Mouse (Mus musculus) neutrophil, adult 59 days (primary cell): ENCODE results near the gene Olfr1250. TPM values are rescaled to one million over a fixed set of nuclear protein-coding genes. Genes with fewer than 3 reads are reported as not detected.

Experiments
- total RNA-seq, 2 experiments: library from RNA; stranded (reverse); gene quantifications; 1 replicate in 1 of 2; 2 replicates in 1 of 2; pipeline ENCODE4 v1.2.4; 2023

The Olfr1250 gene
- not detected for total RNA-seq

DNA sequence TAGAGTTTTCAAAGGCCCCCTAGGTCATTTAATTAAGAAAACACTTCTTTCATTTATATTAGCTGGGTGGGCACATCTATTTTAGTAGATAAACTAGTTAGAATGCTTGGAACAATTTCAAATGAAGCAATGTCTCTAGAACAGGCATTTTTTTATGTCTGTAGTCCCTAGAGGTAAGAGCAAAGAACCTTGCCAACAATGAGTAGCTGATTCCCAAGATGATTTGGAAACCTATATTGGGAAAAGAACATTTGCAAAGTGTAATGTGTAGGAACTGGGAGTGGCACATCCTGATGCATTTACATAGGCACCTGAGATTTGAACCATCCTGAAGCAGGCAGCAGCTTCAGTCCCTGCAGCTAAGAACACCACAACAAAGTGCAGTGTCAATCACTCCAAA lies at the start of gene Olfr1250:
Gene Olfr1250 (minus strand): TSS at position 101 of the 400 bp plus-strand sequence.

DNA sequence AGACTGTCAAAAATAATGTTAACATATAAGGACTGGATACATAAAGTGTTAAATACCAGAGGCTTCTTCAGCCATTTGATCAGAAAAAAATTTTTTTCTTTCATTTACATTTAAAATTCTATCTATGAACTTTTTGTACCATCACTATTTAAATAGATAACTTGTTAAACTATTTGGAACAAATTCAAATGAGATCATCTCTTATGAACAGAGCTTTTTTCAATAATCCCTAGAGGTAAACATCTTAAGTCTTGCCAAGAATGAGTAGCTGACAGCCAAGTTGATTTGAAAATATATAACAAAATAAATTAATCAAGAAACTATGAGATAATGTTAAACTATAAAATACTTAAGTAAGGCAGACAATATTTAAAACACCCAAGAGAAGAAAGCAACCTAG lies 10.6 kb upstream of the Olfr1250 start, which contains the start of gene Olfr1251:
Gene Olfr1251 (minus strand): TSS at position 101 of the 400 bp plus-strand sequence.

DNA sequence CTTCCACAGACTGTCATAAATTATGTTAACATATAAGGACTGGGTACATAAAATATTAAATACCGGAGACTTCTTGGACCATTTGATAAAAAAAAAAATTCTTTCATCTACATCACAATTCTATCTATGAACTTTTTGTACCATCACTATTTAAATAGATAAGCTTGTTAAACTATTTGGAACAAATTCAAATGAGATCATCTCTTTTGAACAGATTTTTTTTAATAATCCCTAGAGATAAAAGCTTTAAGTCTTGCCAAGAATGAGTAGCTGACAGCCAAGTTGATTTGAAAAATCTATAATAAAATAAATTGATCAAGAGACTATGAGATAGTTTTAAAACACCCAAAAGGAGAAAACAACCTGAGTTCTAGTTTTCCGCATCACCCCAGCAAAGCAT lies 26.4 kb downstream of the Olfr1250 start, which contains the start of gene Olfr1249:
Gene Olfr1249 (minus strand): TSS at position 101 of the 400 bp plus-strand sequence.

DNA sequence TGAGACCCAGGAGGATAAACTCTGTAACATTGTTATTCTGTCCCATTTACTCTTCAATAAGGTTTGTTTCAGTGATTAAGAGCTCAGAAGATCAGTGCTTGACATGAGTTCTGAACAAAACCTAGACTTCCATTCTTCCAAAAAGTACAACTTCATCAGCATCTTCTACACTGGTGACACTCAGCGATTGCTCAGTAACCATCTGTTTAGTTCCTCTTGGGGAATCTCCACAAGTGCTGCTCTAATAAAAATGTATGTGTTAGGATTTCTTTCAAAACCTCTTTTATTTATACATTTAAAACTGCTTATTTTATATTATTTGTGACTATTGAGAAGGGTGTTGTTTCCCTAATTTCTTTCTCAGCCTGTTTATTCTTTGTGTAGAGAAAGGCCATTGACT lies 43.1 kb downstream of the Olfr1250 start, which contains the start of gene Olfr1248:
Gene Olfr1248 (minus strand): TSS at position 101 of the 400 bp plus-strand sequence.

DNA sequence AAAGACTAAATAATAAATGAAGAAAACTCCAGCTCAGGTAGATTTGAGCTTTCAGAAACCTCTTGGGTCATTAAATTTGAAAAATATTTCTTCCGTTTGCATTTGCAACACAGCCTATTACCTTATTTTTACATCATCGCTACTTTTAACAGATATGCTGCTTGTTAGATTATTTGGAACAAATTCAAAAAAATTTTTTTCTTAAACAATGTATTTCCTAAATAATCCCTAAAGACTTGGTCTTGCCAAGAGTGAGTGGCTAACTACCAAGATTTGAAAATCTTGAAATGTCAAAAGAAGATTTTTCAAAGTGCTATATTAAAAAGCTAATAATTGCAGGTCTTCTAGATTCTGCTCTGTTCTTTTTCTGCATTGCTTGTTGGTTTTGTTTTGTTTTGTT lies 47.2 kb downstream of the Olfr1250 start, which contains the start of gene Olfr1247:
Gene Olfr1247 (minus strand): TSS at position 101 of the 400 bp plus-strand sequence.

Other genes with a start within 250 kb of the Olfr1250 start
- not detected for gene Olfr1239, start 241.1 kb downstream of the Olfr1250 start, total RNA-seq
- not detected for gene Olfr1240, start 218.5 kb downstream of the Olfr1250 start, total RNA-seq
- not detected for gene Olfr1241, start 174.3 kb downstream of the Olfr1250 start, total RNA-seq
- not detected for gene Olfr1242, start 163.1 kb downstream of the Olfr1250 start, total RNA-seq
- not detected for gene Olfr1243, start 130.0 kb downstream of the Olfr1250 start, total RNA-seq
- gene Olfr1245, start 83.0 kb downstream of the Olfr1250 start, total RNA-seq, result not detected
- not detected for gene Olfr1246, start 68.3 kb downstream of the Olfr1250 start, total RNA-seq
- gene Olfr1247, start 47.3 kb downstream of the Olfr1250 start, total RNA-seq, result under 1 TPM; 0.18 to 0.20 TPM
- not detected for gene Olfr1248, start 43.2 kb downstream of the Olfr1250 start, total RNA-seq
- gene Olfr1249, start 26.5 kb downstream of the Olfr1250 start, total RNA-seq, result not detected
- gene Olfr1251, start 10.5 kb upstream of the Olfr1250 start, total RNA-seq, result not detected
- not detected for gene Olfr1252, start 63.5 kb upstream of the Olfr1250 start, total RNA-seq
- not detected for gene Olfr1253, start 95.6 kb upstream of the Olfr1250 start, total RNA-seq
- gene Olfr1254, start 132.2 kb upstream of the Olfr1250 start, total RNA-seq, result not detected
- not detected for gene Olfr1255, start 150.6 kb upstream of the Olfr1250 start, total RNA-seq
- gene Olfr1256, start 180.1 kb upstream of the Olfr1250 start, total RNA-seq, result not detected
- not detected for gene Olfr48, start 186.7 kb upstream of the Olfr1250 start, total RNA-seq
- not detected for gene Olfr1257, start 217.0 kb upstream of the Olfr1250 start, total RNA-seq